Mouse (Mus musculus): Measurements from ENCODE around the gene Tppp2.

The Tppp2 gene

GRCm38 (mm10) chr14:51918125-51918524, at the start of gene Tppp2:
Tppp2 (plus strand) TSS chr14:51918425.
- in situ Hi-C loops (cut with MboI): no loop called here

DNA sequence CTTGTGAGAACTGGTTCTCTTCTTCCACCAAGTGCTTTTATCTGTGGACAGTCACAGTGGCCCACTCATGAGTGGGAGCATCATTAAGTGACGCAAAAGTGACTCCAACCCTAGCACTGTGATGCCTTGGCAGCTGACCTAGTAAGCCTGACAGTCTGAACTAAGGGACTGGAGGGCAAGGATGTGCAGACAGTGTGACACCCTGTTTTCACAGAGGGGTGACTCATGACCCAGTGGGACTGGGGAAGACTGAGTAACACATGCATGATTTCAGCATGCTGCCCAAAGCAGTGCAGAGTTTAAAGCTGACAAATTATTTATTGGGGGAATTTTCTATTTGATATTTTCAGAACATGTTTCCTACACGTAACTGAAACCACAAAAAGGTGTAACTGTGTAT, 47.5 kb upstream of the Tppp2 start:
- in situ Hi-C loops (cut with MboI): no loop called here

DNA sequence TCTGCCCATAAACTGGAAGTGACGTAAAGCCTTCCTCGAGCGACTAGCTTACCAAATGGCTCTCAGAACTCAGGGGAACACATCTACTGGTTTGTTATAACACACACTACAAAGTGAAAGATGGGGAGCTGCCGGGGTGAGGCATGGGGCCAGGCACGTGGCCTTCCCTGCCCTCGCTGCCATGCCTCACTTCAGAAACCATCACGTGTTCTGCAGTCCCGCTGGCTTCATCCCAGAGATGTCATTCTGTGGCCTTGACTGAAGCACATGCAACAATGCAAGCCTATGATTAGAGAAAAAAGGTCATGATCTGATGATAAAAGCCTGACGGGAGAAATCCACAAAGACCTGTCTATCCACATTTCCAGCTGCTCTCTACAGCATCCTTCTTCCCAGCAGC, 46.5 kb upstream of the Tppp2 start:
- in situ Hi-C loops (cut with MboI): no loop called here

DNA sequence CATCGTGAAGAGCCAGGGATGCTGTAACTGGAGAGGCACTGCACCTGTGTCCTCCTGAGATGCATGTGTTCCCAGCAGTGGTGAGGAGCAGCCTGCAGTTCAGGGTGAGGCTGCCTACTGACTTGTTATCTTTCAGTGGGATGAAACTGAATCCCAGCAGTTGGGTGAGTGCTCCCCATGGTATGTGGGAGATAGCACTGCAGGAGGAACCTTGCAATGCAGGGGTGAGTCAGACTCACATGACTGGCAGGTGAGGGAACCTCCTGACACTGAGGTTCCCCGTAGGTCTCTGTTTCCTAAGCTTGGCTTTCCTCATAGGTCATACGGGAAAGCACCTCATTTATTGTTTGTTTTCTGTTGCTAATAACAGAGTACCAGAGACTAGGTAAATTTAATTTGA, 40.7 kb upstream of the Tppp2 start:
- in situ Hi-C loops (cut with MboI): loop anchor here (25.0 kb wide), 1 partner anchor 435 kb away; the partner anchor contains the start of gene Mettl3

DNA sequence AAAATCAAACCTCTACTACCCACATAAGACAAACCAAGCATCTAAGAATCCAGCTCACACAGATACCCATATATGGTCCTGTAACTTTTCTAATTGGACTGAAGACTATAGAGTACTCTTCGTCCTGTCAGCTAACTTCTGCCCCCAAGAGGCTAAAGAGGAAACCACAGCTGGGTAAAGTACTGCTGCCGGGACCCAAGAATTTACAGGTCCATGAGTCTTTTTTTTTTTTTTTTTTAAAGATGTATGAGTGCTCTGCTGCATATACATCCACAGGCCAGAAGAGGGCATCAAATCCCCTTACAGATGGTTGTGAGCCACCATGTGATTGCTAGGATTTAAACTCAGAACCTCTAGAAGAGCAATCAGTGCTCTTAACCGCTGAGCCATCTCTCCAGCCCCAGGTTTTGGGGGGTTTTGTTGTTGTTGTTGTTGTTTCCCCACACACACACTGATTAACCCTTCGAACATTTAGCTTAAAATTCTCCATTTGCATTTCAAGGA, 34.6 kb upstream of the Tppp2 start:
- in situ Hi-C loops (cut with MboI): loop anchor here (25.0 kb wide), 1 partner anchor 429 kb away; the partner anchor contains the start of gene Mettl3

- in situ Hi-C loops (cut with MboI): loop anchor here (25.0 kb wide), 1 partner anchor 428 kb away; the partner anchor contains the start of gene Mettl3
Observed at GRCm38 (mm10) chr14:51884031-51884544, 34.1 kb upstream of the Tppp2 start.

DNA sequence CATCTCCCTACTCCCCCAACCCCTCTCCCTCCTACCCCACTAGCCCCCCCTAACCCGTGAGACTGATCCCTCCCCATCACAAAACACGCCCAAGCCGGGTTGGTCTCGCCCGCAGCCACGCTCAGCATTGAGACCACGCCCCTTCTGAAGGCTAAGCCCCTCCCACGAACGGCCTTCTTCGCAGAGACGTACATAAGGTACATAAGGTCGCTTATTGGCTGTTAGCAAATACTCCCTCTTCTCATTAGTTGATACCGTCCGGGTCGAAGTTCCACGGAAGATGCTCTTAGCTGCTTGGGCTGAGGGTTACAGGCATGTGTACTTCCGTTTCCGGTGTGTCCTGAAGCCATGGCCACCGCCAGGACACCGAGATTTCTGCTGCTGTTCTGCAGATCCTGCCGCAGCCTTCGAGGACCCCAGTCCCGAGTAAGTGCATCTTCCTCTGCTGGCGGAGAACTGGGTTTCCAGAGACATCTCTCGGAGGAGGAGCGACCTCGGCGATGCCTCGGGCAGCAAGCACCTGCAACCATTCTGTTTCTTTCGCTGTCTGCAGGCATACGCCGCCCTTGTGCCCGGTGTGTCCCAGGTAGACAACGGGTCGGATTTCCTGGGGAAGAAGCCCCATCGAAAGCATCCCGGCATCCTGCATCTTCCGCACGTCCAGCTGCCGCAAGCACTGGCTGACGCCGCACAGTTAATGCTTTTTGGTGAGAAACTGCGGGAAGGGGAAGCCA, 33.5 kb upstream of the Tppp2 start, which contains the start of gene Mettl17:
Gene Mettl17 (plus strand): TSS at position 245 of the 734 bp plus-strand sequence.
- in situ Hi-C loops (cut with MboI): loop anchor here (25.0 kb wide), 1 partner anchor 428 kb away; the partner anchor contains the start of gene Mettl3

DNA sequence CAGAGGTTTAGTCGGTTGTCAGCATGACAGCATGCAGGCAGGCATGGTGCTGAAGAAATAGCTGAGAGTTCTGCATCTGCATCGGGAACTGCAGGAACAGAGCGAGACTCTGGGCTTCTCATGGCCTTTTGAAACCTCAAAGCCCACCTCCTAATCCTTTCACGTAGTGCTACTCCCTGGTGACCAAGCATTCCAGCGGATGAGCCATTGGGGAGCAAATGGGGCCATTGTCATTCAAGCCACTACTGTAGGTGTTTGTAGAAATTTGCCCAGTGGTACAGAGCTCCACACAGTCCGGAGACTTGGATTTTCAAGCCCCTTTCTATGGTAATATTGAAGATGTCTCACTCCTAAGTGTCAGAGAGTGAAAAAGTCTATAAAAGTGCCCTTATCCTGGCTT, 32.2 kb upstream of the Tppp2 start:
- in situ Hi-C loops (cut with MboI): loop anchor here (25.0 kb wide), 1 partner anchor 426 kb away; the partner anchor contains the start of gene Mettl3

DNA sequence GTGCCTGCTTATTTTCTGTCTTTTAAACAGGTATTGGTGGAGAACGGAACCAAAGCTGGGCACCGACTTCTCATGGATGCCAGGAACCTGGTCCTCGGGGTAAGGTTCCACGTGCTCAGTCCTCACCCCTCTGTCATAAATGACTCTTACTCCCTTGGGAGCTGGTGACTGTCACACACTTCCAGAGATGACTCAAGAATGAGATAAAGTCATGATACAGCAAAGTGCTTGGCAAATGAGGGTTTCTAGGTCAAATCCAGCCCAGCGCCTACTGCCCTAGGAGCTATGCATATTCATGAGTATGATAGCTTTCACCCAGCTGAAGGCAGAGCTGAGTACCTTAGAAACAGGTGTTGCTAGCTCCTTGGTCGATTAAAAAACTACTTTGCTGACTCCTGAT, 28.4 kb upstream of the Tppp2 start:
- in situ Hi-C loops (cut with MboI): loop anchor here (25.0 kb wide), 1 partner anchor 422 kb away; the partner anchor contains the start of gene Mettl3

- in situ Hi-C loops (cut with MboI): loop anchor here (25.0 kb wide), 1 partner anchor 420 kb away; the partner anchor contains the start of gene Mettl3
Observed at GRCm38 (mm10) chr14:51892191-51892939, 25.9 kb upstream of the Tppp2 start, which contains the start of gene Slc39a2. Slc39a2 (plus strand) TSS chr14:51892889.

- in situ Hi-C loops (cut with MboI): loop anchor here (25.0 kb wide), 1 partner anchor 419 kb away; the partner anchor contains the start of gene Mettl3
Observed at GRCm38 (mm10) chr14:51893094-51893794, 25.0 kb upstream of the Tppp2 start.

- in situ Hi-C loops (cut with MboI): loop anchor here (25.0 kb wide), 1 partner anchor 418 kb away; the partner anchor contains the start of gene Mettl3
Observed at GRCm38 (mm10) chr14:51893809-51894208, 24.4 kb upstream of the Tppp2 start.

DNA sequence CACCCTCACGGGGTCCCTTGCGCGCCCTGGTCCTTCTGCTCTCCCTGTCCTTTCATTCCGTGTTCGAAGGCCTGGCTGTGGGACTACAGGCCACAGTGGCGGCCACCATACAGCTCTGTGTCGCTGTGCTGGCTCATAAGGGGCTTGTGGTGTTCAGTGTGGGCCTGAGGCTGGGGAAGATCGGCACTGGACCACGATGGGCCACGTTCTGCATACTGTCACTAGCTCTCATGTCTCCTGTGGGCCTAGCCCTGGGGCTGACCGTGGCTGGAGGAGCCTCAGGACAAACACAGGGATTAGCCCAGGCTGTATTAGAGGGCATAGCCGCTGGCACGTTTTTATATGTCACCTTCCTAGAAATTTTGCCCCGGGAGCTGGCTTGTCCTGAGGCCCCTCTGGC, 23.2 kb upstream of the Tppp2 start:
- in situ Hi-C loops (cut with MboI): loop anchor here (5.0 to 25.0 kb wide), 2 partner anchors 127 to 417 kb away; partner anchors contain the start of genes Mettl3 and Zfp219

DNA sequence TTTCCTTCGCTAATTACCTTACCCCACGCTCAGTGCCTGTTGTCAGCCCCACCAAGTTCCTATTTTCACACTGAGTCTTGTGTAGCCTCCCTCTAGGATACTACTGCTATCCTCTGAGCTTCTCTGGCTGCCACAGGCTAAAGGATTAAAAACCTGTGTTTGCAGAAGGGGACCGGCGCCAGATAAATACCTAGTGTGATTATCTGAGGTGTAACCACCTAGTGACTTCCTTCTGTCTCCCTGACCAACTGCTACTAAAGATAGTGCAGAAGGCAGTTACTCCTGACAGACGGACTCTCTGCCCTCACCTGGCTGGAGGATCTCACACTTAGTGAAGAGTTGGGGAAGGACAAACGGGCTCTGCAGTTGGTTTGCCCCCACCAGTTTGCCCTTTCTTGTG, 22.2 kb upstream of the Tppp2 start:
- in situ Hi-C loops (cut with MboI): loop anchor here (5.0 to 25.0 kb wide), 2 partner anchors 126 to 416 kb away; partner anchors contain the start of genes Mettl3 and Zfp219

GRCm38 (mm10) chr14:51896539-51897170, 21.6 kb upstream of the Tppp2 start:
- in situ Hi-C loops (cut with MboI): loop anchor here (5.0 to 25.0 kb wide), 2 partner anchors 126 to 416 kb away; partner anchors contain the start of genes Mettl3 and Zfp219

- in situ Hi-C loops (cut with MboI): loop anchor here (5.0 to 25.0 kb wide), 2 partner anchors 123 to 413 kb away; partner anchors contain the start of genes Mettl3 and Zfp219
Observed at GRCm38 (mm10) chr14:51899351-51899750, 18.9 kb upstream of the Tppp2 start.

DNA sequence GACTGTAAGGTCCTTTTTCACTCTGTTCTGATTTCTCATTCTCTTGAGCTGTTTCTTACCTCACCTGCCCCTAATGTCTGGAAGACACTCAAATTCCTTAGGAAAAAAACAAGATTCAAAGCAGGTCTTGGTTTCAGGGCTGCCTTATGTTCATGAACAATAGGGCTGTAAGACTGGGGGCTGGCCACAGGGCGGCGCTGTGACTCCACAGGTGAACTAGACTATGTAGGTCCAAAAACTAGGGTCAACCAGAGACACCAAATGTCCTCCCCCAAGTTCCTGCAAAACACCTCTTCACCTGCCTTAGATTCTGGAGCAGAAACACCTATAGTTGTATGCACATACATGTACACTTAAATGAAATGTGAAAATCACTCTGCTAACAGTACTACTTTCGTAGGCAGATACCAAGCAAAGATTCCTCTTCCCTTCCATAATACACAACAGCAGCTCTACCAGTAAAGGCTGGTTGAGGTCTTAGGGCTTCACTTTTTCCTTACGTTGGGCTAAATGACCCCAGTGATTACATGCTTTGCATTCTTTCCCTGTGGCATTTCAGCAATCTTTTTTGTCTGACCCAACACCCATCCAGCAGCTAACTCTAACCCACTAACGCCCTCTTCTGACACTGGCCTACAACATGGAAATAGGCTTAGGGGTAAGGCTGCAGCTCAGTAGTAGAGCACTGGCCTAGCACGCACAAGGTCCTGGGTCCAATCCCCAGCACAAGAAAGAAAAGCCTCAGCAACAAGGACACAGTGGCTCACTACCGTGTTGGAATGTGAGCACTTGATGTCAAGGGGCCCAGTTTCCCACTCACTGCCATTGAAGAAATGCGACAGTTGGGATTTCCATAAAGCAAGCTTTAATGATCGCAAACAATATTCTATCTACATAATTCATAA, 15.2 kb upstream of the Tppp2 start:
- in situ Hi-C loops (cut with MboI): no loop called here

DNA sequence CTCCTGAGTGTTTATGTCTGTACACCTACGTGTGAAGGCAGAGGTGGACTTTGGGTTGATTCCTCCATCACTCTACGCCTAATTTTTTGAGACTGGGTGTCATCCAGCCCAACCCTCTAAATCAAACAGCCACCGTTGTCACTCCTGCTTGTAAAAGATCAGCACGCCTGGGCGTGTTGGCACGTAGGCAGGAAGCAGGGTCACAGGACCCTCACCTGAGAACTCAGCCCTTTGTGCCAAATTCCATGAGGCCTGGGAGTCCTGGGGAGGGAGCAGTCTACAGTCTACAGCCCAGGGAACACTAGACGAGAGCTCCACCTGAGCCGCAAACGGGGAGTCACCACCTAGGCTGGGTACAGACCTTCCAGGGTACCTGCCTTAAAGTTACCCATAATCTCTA, 14.4 kb upstream of the Tppp2 start:
- in situ Hi-C loops (cut with MboI): no loop called here

DNA sequence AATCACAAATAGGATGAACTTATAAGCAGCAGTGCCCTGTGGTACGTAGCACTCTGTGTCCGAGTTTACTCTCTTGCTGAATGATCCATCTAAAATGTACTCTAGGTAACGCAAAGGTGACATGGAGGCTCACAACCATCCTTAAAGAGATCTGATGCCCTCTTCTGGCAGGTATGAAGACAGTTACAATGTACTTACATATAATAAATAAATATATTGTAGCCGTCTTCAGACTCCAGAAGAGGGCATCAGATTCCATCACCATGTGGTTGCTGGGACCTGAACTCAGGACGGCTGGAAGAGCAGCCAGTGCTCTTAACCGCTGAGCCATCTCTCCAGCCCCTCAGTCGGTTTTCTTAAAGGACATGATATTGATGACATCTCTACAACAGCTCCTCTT, 13.5 kb upstream of the Tppp2 start:
- in situ Hi-C loops (cut with MboI): no loop called here

Data from mature B cell (primary cell).